Mouse (Mus musculus): ENCODE measurements around the gene Mpo.
A peak's percentile ranks its signal among the peaks of the same experiment; 100 is the strongest.

Mpo gene

GRCm38 (mm10) chr11:87793460-87793859 is at the start of gene Mpo:
TSS of gene Mpo (plus strand) at chr11:87793581.
- no peak for DNase-seq

- DNase-seq: no peak
These were observed 49.7 kb upstream of the Mpo start for GRCm38 (mm10) chr11:87743691-87744090.

- DNase-seq: peak; percentile 58 to 72
These were observed 48.4 kb upstream of the Mpo start for GRCm38 (mm10) chr11:87744964-87745363.

GRCm38 (mm10) chr11:87745632-87746555 is 47.5 kb upstream of the Mpo start:
- peak; percentile 13 to 24 for DNase-seq

- DNase-seq: no peak
These were observed 46.1 kb upstream of the Mpo start for GRCm38 (mm10) chr11:87747312-87747711.

GRCm38 (mm10) chr11:87747716-87748115 is 45.7 kb upstream of the Mpo start:
- no peak for DNase-seq

- peak; percentile 77 to 84 for DNase-seq
These were observed 45.0 kb upstream of the Mpo start for GRCm38 (mm10) chr11:87748132-87749119.

GRCm38 (mm10) chr11:87749192-87750042 is 44.0 kb upstream of the Mpo start:
- peak; percentile 84 to 94 for DNase-seq

GRCm38 (mm10) chr11:87750043-87750421 is 43.3 kb upstream of the Mpo start:
- no peak for DNase-seq

- peak in 1 of 2 experiments; percentile 30 for DNase-seq
These were observed 42.9 kb upstream of the Mpo start for GRCm38 (mm10) chr11:87750521-87750920.

GRCm38 (mm10) chr11:87751031-87751430 is 42.4 kb upstream of the Mpo start:
- DNase-seq: peak in 1 of 2 experiments; percentile 36

GRCm38 (mm10) chr11:87751491-87751966 is 41.9 kb upstream of the Mpo start:
- peak; percentile 67 to 72 for DNase-seq

- DNase-seq: no peak
These were observed 41.1 kb upstream of the Mpo start for GRCm38 (mm10) chr11:87752307-87752706.

- DNase-seq: peak in 1 of 2 experiments; percentile 39
These were observed 40.1 kb upstream of the Mpo start for GRCm38 (mm10) chr11:87753255-87753654.

- peak in 1 of 2 experiments; percentile 46 for DNase-seq
These were observed 39.4 kb upstream of the Mpo start for GRCm38 (mm10) chr11:87753891-87754501.

- DNase-seq: peak; percentile 76 to 86
These were observed 38.8 kb upstream of the Mpo start for GRCm38 (mm10) chr11:87754603-87755002.

GRCm38 (mm10) chr11:87755360-87756017 is 37.9 kb upstream of the Mpo start:
- DNase-seq: peak; percentile 94 to 95

GRCm38 (mm10) chr11:87756251-87756820 is 37.0 kb upstream of the Mpo start:
- peak; percentile 80 to 82 for DNase-seq

- DNase-seq: peak; percentile 57 to 62
These were observed 36.1 kb upstream of the Mpo start for GRCm38 (mm10) chr11:87757001-87757954.
